8 mouse cellular contexts compared by ENCODE assay signal in the genomic region with DNA sequence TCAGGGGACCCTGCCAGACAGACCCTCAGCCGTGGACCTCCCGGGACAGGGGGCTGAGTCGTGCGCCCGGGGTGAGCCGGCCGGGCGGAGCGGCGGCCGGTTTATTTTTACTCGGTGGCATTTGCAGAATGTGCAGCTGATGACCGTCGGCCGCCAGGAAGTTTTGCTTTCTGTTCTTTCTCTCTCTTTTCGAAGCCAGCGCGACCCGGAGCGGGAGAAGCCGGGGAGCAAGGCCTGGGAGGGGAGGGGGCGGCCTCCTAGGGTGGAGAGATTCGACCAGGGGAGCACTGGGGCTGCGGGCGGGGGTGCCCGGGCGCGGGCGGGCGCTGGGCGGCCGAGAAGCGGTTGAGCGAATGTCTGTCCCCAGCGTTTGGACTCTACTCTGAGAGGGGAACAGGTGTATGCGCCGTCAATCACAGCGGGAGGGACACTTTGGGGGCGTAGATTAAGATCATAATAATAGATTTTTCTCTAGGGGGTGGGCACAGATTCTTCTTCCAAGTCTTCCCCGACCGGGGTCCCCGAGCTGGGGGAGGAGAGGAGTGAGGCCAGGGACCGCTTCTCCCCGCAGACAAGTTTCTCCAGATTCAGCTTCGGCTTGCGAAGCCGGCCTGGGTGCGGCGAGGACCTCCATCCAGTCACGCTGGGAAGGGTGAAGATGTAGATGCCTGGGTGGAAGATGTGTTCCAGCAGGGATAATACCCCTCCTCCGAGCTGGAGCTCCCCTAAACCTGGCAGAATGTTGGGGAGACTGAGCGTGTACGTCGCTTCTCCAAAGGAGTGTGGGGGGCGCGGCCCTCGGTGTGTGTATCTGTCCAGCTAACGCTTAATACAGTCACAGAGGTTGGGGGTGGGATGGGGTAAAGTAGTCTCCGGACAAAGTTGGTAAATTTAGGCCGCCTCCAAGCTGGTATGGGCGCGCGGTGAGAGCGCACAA. TPM values are rescaled to one million over a fixed set of nuclear protein-coding genes. Genes with fewer than 3 reads are reported as not detected.
DNase-seq lines count a peak whose midpoint lies in the region; ATAC-seq and TF ChIP-seq lines count a peak whose summit lies in the region.

No protein-coding gene starts in this region.

- TF ChIP-seq CTCF in embryonic fibroblast, embryonic 13.5 days (IDR thresholded peaks at IDR 0.05; ENCODE audit: borderline replicate concordance, insufficient read depth, low read length), result no peak
- no peak for TF ChIP-seq CTCF in liver, embryonic 14.5 days (IDR thresholded peaks at IDR 0.05; ENCODE audit: low read depth)
- TF ChIP-seq CTCF in small intestine, adult 2 months (IDR thresholded peaks at IDR 0.05; ENCODE audit: extremely low read depth, insufficient read length, insufficient replicate concordance, low read depth, low read length), result no peak

- WGBS in hindbrain, embryonic 10.5 days, result under 1% methylated on average over 64 of the region's 64 CpGs
- WGBS in liver, embryonic 14.5 days (ENCODE audit: insufficient replicate concordance), result 1% methylated on average over 64 of the region's 64 CpGs
- WGBS in small intestine, adult 2 months, result 1% methylated on average over 64 of the region's 64 CpGs

- H3K36me3 ChIP-seq in hindbrain, embryonic 10.5 days, result no peaks in the 10 kb centered on the region
- H3K36me3 ChIP-seq in liver, embryonic 14.5 days (replicated peaks; ENCODE audit: control insufficient read depth, insufficient read depth, low read depth), result no peaks in the 10 kb centered on the region
- 0 out of 2 replicates have a peak, but pooled peaks cover 1% of the 10 kb centered on the region for H3K36me3 ChIP-seq in small intestine, adult 2 months (ENCODE audit: control insufficient read depth, insufficient read depth, low read length)

- TF ChIP-seq EP300 in liver, embryonic 14.5 days (IDR thresholded peaks at IDR 0.05; ENCODE audit: low read depth), result no peak

- no peaks in the 10 kb centered on the region for H3K9me3 ChIP-seq in hindbrain, embryonic 10.5 days
- no peaks in the 10 kb centered on the region for H3K9me3 ChIP-seq in liver, embryonic 14.5 days (ENCODE audit: control insufficient read depth, low read length)

- H3K9ac ChIP-seq in liver, embryonic 14.5 days (replicated peaks), result no peak overlapping the region

- H3K4me2 ChIP-seq in liver, embryonic 14.5 days (ENCODE audit: low read depth), result peak overlapping the region; percentile 54

- intact Hi-C loops in left cerebral cortex, postnatal 4 days (cut with DNase I), result no loop called here

- H3K4me3 ChIP-seq in embryonic fibroblast, embryonic 13.5 days (ENCODE audit: insufficient read depth, low read length), result peak overlapping the region; percentile 52
- peak overlapping the region; percentile 82 for H3K4me3 ChIP-seq in hindbrain, embryonic 10.5 days
- H3K4me3 ChIP-seq in liver, embryonic 14.5 days (ENCODE audit: insufficient read depth in 1 of 2, low read depth in 2 of 2, low read length in 2 of 2), result peak overlapping the region in 1 of 2 experiments; percentile 38; a peak in 2 of 4 replicates
- H3K4me3 ChIP-seq in small intestine, adult 2 months (ENCODE audit: low read depth, low read length), result peak overlapping the region; percentile 77

- no peak for TF ChIP-seq POLR2A in embryonic fibroblast, embryonic 13.5 days (IDR thresholded peaks at IDR 0.05; ENCODE audit: low read depth, low read length)
- TF ChIP-seq POLR2A in small intestine, adult 2 months (IDR thresholded peaks at IDR 0.05; ENCODE audit: low read depth, low read length), result 0 out of 2 replicates have a peak, but pooled peaks have one; percentile 11

- DNase-seq in cerebellum, postnatal 10 days, result peak; percentile 25 to 28
- no peak for DNase-seq in cerebellum, adult 11 months
- DNase-seq in hindbrain, embryonic 10.5 days (ENCODE audit: low spot score), result peak; percentile 51
- DNase-seq in liver, embryonic 14.5 days (ENCODE audit: low read depth in 3 of 3, low spot score in 3 of 3), result no peak
- DNase-seq in cerebellum, adult 18-20 months, result no peak
- DNase-seq in left cerebral cortex, postnatal 4 days, result no peak

- H3K4me1 ChIP-seq in embryonic fibroblast, embryonic 13.5 days (ENCODE audit: control insufficient read depth, insufficient read depth, low read length), result no peaks in the 10 kb centered on the region
- peaks cover 87% of the 10 kb centered on the region for H3K4me1 ChIP-seq in hindbrain, embryonic 10.5 days (replicated peaks)
- H3K4me1 ChIP-seq in liver, embryonic 14.5 days (replicated peaks; ENCODE audit: control insufficient read depth in 2 of 2, insufficient read depth in 2 of 2, low read length in 1 of 2), result no peaks in the 10 kb centered on the region
- peaks cover 3% of the 10 kb centered on the region for H3K4me1 ChIP-seq in small intestine, adult 2 months (ENCODE audit: control insufficient read depth, insufficient read depth, insufficient read length, low read length)

- no peak for ATAC-seq in liver, embryonic 14.5 days (ENCODE audit: insufficient read depth)

- no peak overlapping the region for H3K27ac ChIP-seq in embryonic fibroblast, embryonic 13.5 days (ENCODE audit: insufficient read depth, low read length)
- H3K27ac ChIP-seq in hindbrain, embryonic 10.5 days, result peak overlapping the region; percentile 87
- no peak overlapping the region for H3K27ac ChIP-seq in liver, embryonic 14.5 days
- peak overlapping the region; percentile 86 for H3K27ac ChIP-seq in small intestine, adult 2 months (ENCODE audit: insufficient read depth, low read depth, low read length)

- peaks cover 100% of the 10 kb centered on the region for H3K27me3 ChIP-seq in hindbrain, embryonic 10.5 days (ENCODE audit: insufficient read depth, poor library complexity, severe bottlenecking)
- H3K27me3 ChIP-seq in liver, embryonic 14.5 days (ENCODE audit: control insufficient read depth, insufficient read depth, low read length), result peaks cover 85% of the 10 kb centered on the region
- H3K27me3 ChIP-seq in small intestine, adult 2 months (ENCODE audit: control insufficient read depth, insufficient read depth, low read length), result peaks cover 2% of the 10 kb centered on the region; the same call in 1 of the 2 replicates

RNA-seq across cellular contexts. Expression of gene Casz1, which starts 1.9 kb away (rescaled TPM):
- not detected in 2 replicates for polyA plus RNA-seq in embryonic fibroblast, embryonic 13.5 days (2011; ENCODE audit: insufficient read length, low read depth, missing spikeins)
- polyA plus RNA-seq in hindbrain, embryonic 10.5 days (2016; fragmentation: Nextera tagmentation; extraction: Ambion mirVana), result 13.8 and 14.4 TPM in 2 replicates
- polyA plus RNA-seq in liver, embryonic 14.5 days (2012; rRNA removed), result 0.39 and 0.43 TPM in 2 replicates
- polyA plus RNA-seq in liver, embryonic 14.5 days (2014; fragmentation: Nextera tagmentation; extraction: Ambion mirVana), result 0.29 and 0.32 TPM in 2 replicates
- 46.4 and 120 TPM in 2 replicates for polyA plus RNA-seq in small intestine, adult 2 months (2012; rRNA removed)
- 1 to 10 TPM; 1.1 to 2.4 TPM for total RNA-seq in left cerebral cortex, postnatal 4 days (2021)

Comparison
In these comparisons a context has a peak if more than half of its experiments do, and no peak if none do; other contexts are left out.
1. DNase-seq: peak in cerebellum, postnatal 10 days (2 of 2) and hindbrain, embryonic 10.5 days (single experiment); none in cerebellum, adult 11 months (single experiment), liver, embryonic 14.5 days (0 of 3), cerebellum, adult 18-20 months (0 of 2) and left cerebral cortex, postnatal 4 days (single experiment).
2. H3K27ac ChIP-seq: peak in hindbrain, embryonic 10.5 days (single experiment) and small intestine, adult 2 months (single experiment); none in embryonic fibroblast, embryonic 13.5 days (single experiment) and liver, embryonic 14.5 days (single experiment).
3. RNA of gene Casz1, which starts 1.9 kb away (polyA plus RNA-seq): 46.4 to 120 TPM in small intestine, adult 2 months and 13.8 to 14.4 TPM in hindbrain, embryonic 10.5 days; 0.29 to 0.43 TPM in liver, embryonic 14.5 days and not detected in embryonic fibroblast, embryonic 13.5 days; every median in the first group is over 10 times any median in the second.